Mouse (Mus musculus) kidney, adult 18-20 months (tissue): ENCODE measurements around the gene Nkx1-1.
A peak's percentile ranks its signal among the peaks of the same experiment; 100 is the strongest.

Experiments used
- DNase-seq: peaks from one replicate; pipeline ENCODE4 v3.0.0; 2021

The Nkx1-1 gene

DNA sequence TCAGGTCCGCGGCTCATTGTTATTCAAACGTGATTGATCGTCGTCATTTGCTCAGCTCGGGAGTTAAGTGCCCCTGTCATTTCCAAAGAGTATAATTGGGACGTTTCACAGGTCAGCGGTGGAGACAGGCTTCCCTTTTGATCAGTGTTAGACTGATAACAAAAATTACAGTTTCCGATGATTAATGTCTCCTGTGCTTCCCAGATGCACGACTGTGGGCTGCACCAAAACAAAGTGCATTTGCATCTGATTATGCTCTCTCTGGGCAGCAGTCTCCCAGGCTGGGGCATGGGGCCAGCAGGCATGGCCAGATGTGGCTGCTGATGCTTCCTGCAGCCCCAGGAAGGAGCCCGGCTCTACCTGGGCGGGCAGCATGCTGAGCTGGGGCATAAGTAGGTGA, 33.0 kb downstream of the Nkx1-1 start:
- DNase-seq = no peak

DNA sequence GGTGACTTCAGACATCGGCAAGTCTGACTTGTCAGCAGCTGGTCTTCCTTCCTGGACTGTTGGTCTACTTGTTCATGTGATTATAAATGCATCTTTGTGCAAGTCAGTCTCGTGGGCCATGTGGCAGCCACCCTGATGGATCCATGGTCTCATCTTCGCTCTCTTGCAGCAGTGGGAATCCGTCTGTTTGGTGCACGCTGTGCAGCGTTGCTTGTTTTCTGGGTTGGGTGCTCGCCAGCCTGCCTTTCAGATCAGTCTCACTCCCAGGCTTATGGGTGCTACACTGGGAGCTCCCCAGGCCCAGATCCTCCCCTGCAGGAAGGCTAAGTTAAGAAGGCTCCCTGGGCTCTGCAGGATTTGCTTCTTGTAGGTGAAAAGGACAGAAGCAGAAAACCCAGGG, 36.9 kb downstream of the Nkx1-1 start:
- no peak for DNase-seq

DNA sequence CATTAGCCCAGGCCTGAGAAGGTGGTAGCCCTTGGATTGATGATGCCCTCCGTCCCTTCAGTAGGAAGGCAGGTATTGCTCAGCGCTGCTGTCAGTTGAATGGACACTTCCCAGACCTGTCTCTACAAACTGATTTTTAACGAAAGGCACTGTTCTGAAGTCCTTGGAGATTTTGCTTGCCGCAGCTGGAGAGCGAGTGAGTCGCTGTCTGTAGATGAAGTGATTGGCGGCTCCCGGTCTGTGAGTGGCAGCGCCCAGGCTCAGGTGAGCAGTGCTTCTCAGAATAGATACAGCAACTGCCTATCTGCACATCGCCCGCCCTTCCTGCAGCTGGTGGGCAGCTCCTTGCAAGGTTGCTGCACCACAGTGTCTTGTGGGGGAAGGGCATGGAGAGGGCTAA, 38.1 kb downstream of the Nkx1-1 start:
- no peak for DNase-seq

DNA sequence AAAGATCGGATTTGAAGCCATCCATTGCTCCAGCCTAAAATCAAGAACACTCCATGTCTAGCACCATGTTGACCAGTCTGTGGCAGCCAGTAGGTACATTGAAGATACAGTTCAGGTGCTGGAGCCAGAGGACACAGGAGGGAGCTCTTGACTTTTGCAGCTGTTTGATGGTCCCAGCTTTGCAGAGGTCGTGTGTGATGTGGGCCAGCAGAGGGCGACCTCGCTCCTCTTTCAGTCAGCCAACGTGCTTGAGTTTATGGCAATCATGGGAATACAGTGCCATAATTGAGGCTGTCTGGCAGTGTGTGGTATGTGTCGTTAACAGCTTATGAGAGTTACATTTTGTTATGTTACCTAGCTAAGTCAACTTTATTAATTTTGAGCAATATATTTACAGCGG, 40.0 kb downstream of the Nkx1-1 start:
- DNase-seq = peak; percentile 81

DNA sequence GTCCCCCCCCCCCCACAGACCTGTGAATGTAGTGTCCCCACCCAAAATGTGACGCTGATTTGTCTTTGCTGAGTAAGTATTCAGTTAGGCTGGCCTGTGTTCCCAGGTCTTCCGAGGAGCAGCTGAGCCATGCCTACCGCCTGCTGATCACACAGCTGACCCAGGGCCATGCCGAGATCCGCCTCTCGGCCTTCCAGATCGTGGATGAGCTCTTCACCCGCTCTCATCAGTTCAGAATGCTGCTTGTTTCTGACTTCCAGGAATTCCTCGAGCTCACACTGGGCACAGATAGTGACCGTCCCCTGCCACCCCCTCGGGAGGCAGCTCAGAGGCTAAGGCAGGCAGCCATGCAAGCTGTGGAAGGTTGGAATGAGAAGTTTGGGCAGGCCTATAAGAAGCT, 46.2 kb downstream of the Nkx1-1 start:
- no peak for DNase-seq
